Mouse (Mus musculus) liver, postnatal 0 days (tissue): ENCODE results near the gene Repin1.

Source experiments
- CTCF ChIP-seq: sonication (generic); IDR thresholded peaks from 2 replicates; pipeline ENCODE4 v1.5.1; 2016; ENCODE audit warnings: antibody characterized with exemption, low read depth
- EP300 ChIP-seq: IDR thresholded peaks from 2 replicates; pipeline ENCODE4 v1.6.1; 2016; ENCODE audit warnings: antibody characterized with exemption, low read depth, mild to moderate bottlenecking

DNA sequence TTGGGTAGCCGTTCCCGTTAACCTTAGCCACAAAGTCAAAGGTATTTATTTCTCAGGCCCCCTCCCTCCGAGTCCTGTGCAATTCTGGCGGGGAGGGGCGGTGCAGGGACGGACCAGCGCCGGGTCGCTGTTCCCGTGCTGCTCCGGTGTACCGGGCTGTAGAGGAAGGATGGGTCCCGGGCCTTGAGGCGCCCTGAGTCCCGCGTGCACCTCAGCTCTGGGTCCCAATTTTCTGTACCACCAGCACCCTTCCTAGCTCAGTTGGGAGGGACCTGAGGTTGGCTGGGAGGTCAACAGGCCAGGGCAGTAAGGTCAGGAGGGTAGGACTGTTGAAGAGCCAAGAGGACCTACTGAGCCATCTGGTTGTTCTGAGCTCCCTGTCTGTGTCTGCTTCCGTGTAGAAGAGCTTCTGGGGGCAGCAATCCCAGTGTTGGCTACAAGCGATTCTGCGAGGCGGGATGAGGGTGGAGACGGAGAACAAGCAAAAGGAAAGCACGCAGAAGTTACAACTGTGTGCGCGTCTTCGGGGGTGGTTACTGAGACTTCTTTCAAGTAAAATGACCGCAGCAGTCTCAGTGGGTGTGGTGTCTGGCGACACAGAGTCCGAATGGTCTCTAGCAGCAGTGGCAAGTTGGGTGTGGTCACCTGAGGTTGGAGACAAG, 8.5 kb downstream of the Repin1 start:
- no peak for TF ChIP-seq CTCF
- no peak for TF ChIP-seq EP300
